Mouse (Mus musculus) CH12.LX (cell line): ENCODE results near the gene Rps12-ps3. TPM values are rescaled to one million over a fixed set of nuclear protein-coding genes. Genes with fewer than 3 reads are reported as not detected.

Experiments used
- DNase-seq: peaks from one replicate; pipeline ENCODE4 v3.0.0-alpha.2; 2013; ENCODE audit errors: extremely low read depth
- H3K27ac ChIP-seq: 2 replicates; pipeline ENCODE4 v1.5.1; 2012; ENCODE audit warnings: low read depth, mild to moderate bottlenecking, control low read depth, moderate library complexity; ENCODE audit not compliant: insufficient read depth
- H3K27me3 ChIP-seq: replicated peaks from 2 replicates; pipeline ENCODE3; 2012; ENCODE audit warnings: inconsistent platforms
- H3K36me3 ChIP-seq, 2 experiments: replicated peaks in 1 of 2; 2 replicates each; pipeline versions ENCODE3 to v1.6.1; 2012; ENCODE audit warnings: inconsistent platforms in 1 of 2, low read length in 1 of 2, mild to moderate bottlenecking in 1 of 2, mixed read lengths in 1 of 2, moderate library complexity in 1 of 2; ENCODE audit not compliant: control insufficient read depth in 1 of 2, insufficient read depth in 1 of 2
- H3K4me1 ChIP-seq, 2 experiments: 2 replicates each; pipeline ENCODE4 v1.6.1; 2012; ENCODE audit warnings: inconsistent platforms in 1 of 2, moderate library complexity in 1 of 2; ENCODE audit not compliant: insufficient read depth in 2 of 2, control insufficient read depth in 1 of 2
- H3K4me2 ChIP-seq: 2 replicates; pipeline ENCODE4 v1.6.1; 2012; ENCODE audit warnings: low read depth, mild to moderate bottlenecking, control low read depth; ENCODE audit not compliant: poor library complexity, insufficient read depth, severe bottlenecking
- H3K4me3 ChIP-seq, 3 experiments: fragments of 150-350 bp in 1 of 3; sonication (generic) in 1 of 3; replicated peaks in 1 of 3; 2 replicates each; pipeline versions ENCODE3 to v1.5.1; 2011 to 2012; ENCODE audit warnings: low read depth in 2 of 3, low read length in 2 of 3, mild to moderate bottlenecking in 2 of 3, moderate library complexity in 2 of 3, control low read depth in 1 of 3, improper control_type of control experiment in 1 of 3, inconsistent platforms in 1 of 3, mixed read lengths in 1 of 3; ENCODE audit not compliant: poor library complexity in 1 of 3
- H3K79me2 ChIP-seq: replicated peaks from 2 replicates; pipeline ENCODE4 v1.6.1; 2012; ENCODE audit warnings: mild to moderate bottlenecking, moderate library complexity; ENCODE audit not compliant: control insufficient read depth, poor library complexity, insufficient read depth, severe bottlenecking; ENCODE audit errors: extremely low read depth
- H3K9ac ChIP-seq: 2 replicates; pipeline ENCODE4 v1.6.1; 2012; ENCODE audit warnings: low read depth, mild to moderate bottlenecking, control low read depth, moderate library complexity; ENCODE audit not compliant: insufficient read depth
- H3K9me3 ChIP-seq: replicated peaks from 2 replicates; pipeline ENCODE3; 2012; ENCODE audit warnings: low read length, inconsistent platforms, mixed read lengths
- BHLHE40 ChIP-seq: IDR thresholded peaks from 2 replicates; pipeline ENCODE4 v1.6.1; 2011; ENCODE audit warnings: mild to moderate bottlenecking, low read depth, low read length, improper control_type of control experiment
- CHD1 ChIP-seq: IDR thresholded peaks from 2 replicates; pipeline ENCODE4 v1.6.1; 2012; ENCODE audit warnings: low read depth, low read length, improper control_type of control experiment, inconsistent platforms
- CHD2 ChIP-seq: IDR thresholded peaks from 2 replicates; pipeline ENCODE4 v1.6.1; 2011; ENCODE audit warnings: low read length, improper control_type of control experiment
- CTCF ChIP-seq, 2 experiments: IDR thresholded peaks in 1 of 2; conservative IDR thresholded peaks in 1 of 2; 2 replicates each; pipeline ENCODE4 v1.5.1; 2011 to 2012; ENCODE audit warnings: low read depth in 2 of 2, low read length in 2 of 2, improper control_type of control experiment in 1 of 2, inconsistent platforms in 1 of 2, mild to moderate bottlenecking in 1 of 2, moderate library complexity in 1 of 2
- ELF1 ChIP-seq: IDR thresholded peaks from 2 replicates; pipeline ENCODE4 v1.6.1; 2014; ENCODE audit warnings: low read depth, mild to moderate bottlenecking, inconsistent platforms, low read length, improper control_type of control experiment
- EP300 ChIP-seq: IDR thresholded peaks from 2 replicates; pipeline ENCODE4 v1.6.1; 2011; ENCODE audit warnings: low read length, improper control_type of control experiment
- ETS1 ChIP-seq: conservative IDR thresholded peaks from 2 replicates; pipeline ENCODE4 v1.6.1; 2012; ENCODE audit warnings: low read depth, mild to moderate bottlenecking, inconsistent platforms, low read length, improper control_type of control experiment, moderate library complexity
- GABPA ChIP-seq: IDR thresholded peaks from 2 replicates; pipeline ENCODE4 v1.6.1; 2012; ENCODE audit warnings: low read depth, low read length, improper control_type of control experiment, inconsistent platforms; ENCODE audit not compliant: insufficient replicate concordance
- HCFC1 ChIP-seq: IDR thresholded peaks from 2 replicates; pipeline ENCODE4 v1.6.1; 2012; ENCODE audit warnings: low read depth, mild to moderate bottlenecking, inconsistent platforms, low read length, improper control_type of control experiment
- JUN ChIP-seq: IDR thresholded peaks from 2 replicates; pipeline ENCODE4 v1.6.1; 2011; ENCODE audit warnings: low read depth, mild to moderate bottlenecking, low read length, improper control_type of control experiment, moderate library complexity; ENCODE audit not compliant: insufficient read depth
- MAFK ChIP-seq: IDR thresholded peaks from 2 replicates; pipeline ENCODE4 v1.6.1; 2011; ENCODE audit warnings: low read length, improper control_type of control experiment; ENCODE audit not compliant: insufficient replicate concordance
- MAX ChIP-seq: IDR thresholded peaks from 2 replicates; pipeline ENCODE4 v1.6.1; 2011; ENCODE audit warnings: low read length, improper control_type of control experiment
- MEF2A ChIP-seq: IDR thresholded peaks from 2 replicates; pipeline ENCODE4 v1.6.1; 2014; ENCODE audit warnings: low read depth, mild to moderate bottlenecking, inconsistent platforms, low read length, improper control_type of control experiment, borderline replicate concordance
- MXI1 ChIP-seq: IDR thresholded peaks from 2 replicates; pipeline ENCODE4 v1.6.1; 2011; ENCODE audit warnings: mild to moderate bottlenecking, low read depth, low read length, improper control_type of control experiment
- MYC ChIP-seq: IDR thresholded peaks from 2 replicates; pipeline ENCODE4 v1.6.1; 2011; ENCODE audit warnings: low read depth, mild to moderate bottlenecking, improper control_type of control experiment, low read length
- NELFE ChIP-seq: IDR thresholded peaks from 2 replicates; pipeline ENCODE4 v1.6.1; 2011; ENCODE audit warnings: low read depth, low read length, improper control_type of control experiment
- NRF1 ChIP-seq: IDR thresholded peaks from 2 replicates; pipeline ENCODE4 v1.6.1; 2014; ENCODE audit warnings: low read depth, mild to moderate bottlenecking, inconsistent platforms, low read length, improper control_type of control experiment, moderate library complexity
- POLR2A ChIP-seq: IDR thresholded peaks from 2 replicates; pipeline ENCODE4 v1.6.1; 2011; ENCODE audit warnings: low read depth, mild to moderate bottlenecking, improper control_type of control experiment, low read length
- POLR2AphosphoS2 ChIP-seq: IDR thresholded peaks from 2 replicates; pipeline ENCODE4 v1.6.1; 2011; ENCODE audit warnings: low read depth, low read length, improper control_type of control experiment
- SIN3A ChIP-seq: IDR thresholded peaks from 2 replicates; pipeline ENCODE4 v1.6.1; 2012; ENCODE audit warnings: low read length, improper control_type of control experiment, inconsistent platforms
- TCF12 ChIP-seq: IDR thresholded peaks from 2 replicates; pipeline ENCODE4 v1.6.1; 2014; ENCODE audit warnings: low read depth, mild to moderate bottlenecking, inconsistent platforms, low read length, improper control_type of control experiment
- UBTF ChIP-seq: IDR thresholded peaks from 2 replicates; pipeline ENCODE4 v1.6.1; 2012; ENCODE audit warnings: low read depth, mild to moderate bottlenecking, inconsistent platforms, low read length, improper control_type of control experiment, moderate library complexity
- USF1 ChIP-seq: IDR thresholded peaks from 2 replicates; pipeline ENCODE4 v1.6.1; 2014; ENCODE audit warnings: low read depth, mild to moderate bottlenecking, inconsistent platforms, low read length, improper control_type of control experiment
- ZMIZ1 ChIP-seq: IDR thresholded peaks from 2 replicates; pipeline ENCODE4 v1.6.1; 2012; ENCODE audit warnings: low read depth, mild to moderate bottlenecking, inconsistent platforms, low read length, improper control_type of control experiment
- ZNF384 ChIP-seq: IDR thresholded peaks from 2 replicates; pipeline ENCODE4 v1.6.1; 2012; ENCODE audit warnings: low read depth, low read length, improper control_type of control experiment, inconsistent platforms
- dilution Hi-C: fragments of 300-500 bp; cut with MboI; formaldehyde crosslinking; loops from 2 replicates; pipeline ENCODE4 v1.14.3; 2020; ENCODE audit warnings: low sequenced_read_pairs; ENCODE audit not compliant: extremely low pct_unique_long_range_greater_than_20kb, extremely low pct_ligation_motif_present
- in situ Hi-C: fragments of 300-500 bp; cut with MboI; formaldehyde crosslinking; loops from 3 replicates; pipeline ENCODE4 v1.14.3; 2019; ENCODE audit warnings: low sequenced_read_pairs, low pct_ligation_motif_present, low pct_unique_long_range_greater_than_20kb, mixed read lengths
- polyA plus RNA-seq: library from polyadenylated mRNA; unstranded; fragments of >175 nt; gene quantifications from 2 replicates; pipeline ENCODE4 v1.2.1, GENCODE M21; 2012; ENCODE audit warnings: low read depth; ENCODE audit not compliant: insufficient read length
- total RNA-seq, 2 experiments: library from RNA; depleted of rRNA; stranded (reverse); fragments of 300-350 nt in 1 of 2; fragments of >200 nt in 1 of 2; gene quantifications; 2 replicates each; pipeline ENCODE4 v1.2.3; 2012 to 2014

Gene Rps12-ps3
- total and polyA plus RNA-seq, 3 experiments = 567 to 3,509 (median 1,885) TPM

- TF ChIP-seq ETS1 = no peak
- TF ChIP-seq MAX = peak; percentile 90
Measured at GRCm38 (mm10) chr19:59344304-59344711, 22.2 kb downstream of the Rps12-ps3 start (continued).

DNA sequence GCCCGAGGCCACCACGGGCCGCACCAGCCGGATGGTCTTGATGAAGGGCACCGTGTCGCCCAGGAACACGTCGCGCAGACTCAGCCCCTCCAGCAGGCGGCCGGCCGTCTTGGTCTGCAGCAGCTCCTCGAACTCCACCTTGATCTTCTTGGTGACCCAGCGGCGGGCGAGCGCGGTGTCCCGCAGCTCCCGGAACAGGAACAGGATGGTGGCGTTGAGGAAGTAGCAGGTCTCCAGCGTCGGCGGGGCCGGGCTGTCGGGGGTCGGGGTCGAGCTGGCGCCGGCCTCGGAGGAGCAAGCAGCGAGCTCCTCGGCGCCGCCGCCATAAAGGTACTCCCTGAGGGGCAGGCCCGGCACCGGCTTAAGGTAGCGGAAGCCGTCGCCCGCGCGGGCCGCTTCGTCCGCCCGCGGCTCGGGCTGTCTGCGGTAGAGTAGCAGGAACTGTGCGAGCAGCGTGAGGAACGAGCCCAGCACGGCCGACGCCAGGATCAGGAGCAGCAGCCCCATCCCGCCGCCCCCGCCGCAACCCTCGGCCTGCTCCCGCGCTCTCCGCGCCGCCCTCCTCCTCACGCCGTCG, 23.1 kb downstream of the Rps12-ps3 start:
- TF ChIP-seq ELF1 (peak; percentile 47), GABPA (no peak), NRF1 (peak; percentile 56), SIN3A (0 out of 2 replicates have a peak, but pooled peaks have one; percentile 34), TCF12 (no peak)
- Histone ChIP-seq H3K4me2 (peak overlapping the region; percentile 38; the same call in 1 of the 2 replicates), H3K4me1 (peaks cover 0 to 22% of the 10 kb centered on the region in 2 experiments; a peak in 2 of 4 replicates), H3K27me3 (no peaks in the 10 kb centered on the region), H3K36me3 (no peaks in the 10 kb centered on the region), H3K27ac (peak overlapping the region; percentile 80), H3K9ac (peak overlapping the region; percentile 92), H3K9me3 (no peaks in the 10 kb centered on the region), H3K4me3 (peak overlapping the region; percentile 86 to 94 (median 93)), H3K79me2 (peaks cover 35% of the 10 kb centered on the region)
- dilution Hi-C loops = no loop called here
- peak; percentile 30 for DNase-seq
- in situ Hi-C loops = no loop called here

- TF ChIP-seq GABPA = no peak
- TF ChIP-seq ZMIZ1 = no peak; the same call in 1 of the 2 replicates
- TF ChIP-seq NELFE = peak; percentile 76; the same call in 1 of the 2 replicates
- TF ChIP-seq ELF1 = peak; percentile 21; the same call in 1 of the 2 replicates
- TF ChIP-seq MYC = no peak
- TF ChIP-seq POLR2A = peak; percentile 79
- no peak for TF ChIP-seq JUN
- TF ChIP-seq ZNF384 = no peak
- TF ChIP-seq MAFK = no peak
- no peak for TF ChIP-seq BHLHE40
- TF ChIP-seq MEF2A = peak; percentile 27; the same call in 1 of the 2 replicates
- peak; percentile 48; the same call in 1 of the 2 replicates for TF ChIP-seq MXI1
- peak; percentile 56 for TF ChIP-seq NRF1
- TF ChIP-seq CTCF (conservative IDR thresholded peaks at IDR 0.05 in 1 of 2, IDR thresholded peaks at IDR 0.05 in 1 of 2; ENCODE audit: low read depth in 2 of 2, low read length in 2 of 2) = no peak
- no peak for TF ChIP-seq CHD1
- peak; percentile 34; the same call in 1 of the 2 replicates for TF ChIP-seq CHD2
- TF ChIP-seq UBTF = no peak
- no peak for TF ChIP-seq USF1
- 0 out of 2 replicates have a peak, but pooled peaks have one; percentile 20 for TF ChIP-seq HCFC1
- no peak for TF ChIP-seq EP300
- 0 out of 2 replicates have a peak, but pooled peaks have one; percentile 40 for TF ChIP-seq TCF12
- no peak for TF ChIP-seq MAX
- no peak for TF ChIP-seq POLR2AphosphoS2
- TF ChIP-seq, all 38 proteins: peak for 9
- peak within 1 kb of the TSS; percentile 92 for H3K9ac ChIP-seq
- peak; percentile 73 for DNase-seq
- H3K4me3 ChIP-seq = peak within 1 kb of the TSS; percentile 86 to 94 (median 93)
- H3K27me3 ChIP-seq = no peaks in the 10 kb centered on the region
- H3K4me1 ChIP-seq = peaks cover 5 to 22% of the 10 kb centered on the region in 2 experiments; a peak in 3 of 4 replicates
- in situ Hi-C loops (no loop called here), dilution Hi-C loops (no loop called here)
- no peaks in the 10 kb centered on the region for H3K36me3 ChIP-seq
- H3K27ac ChIP-seq = peak within 1 kb of the TSS; percentile 80
- peak within 1 kb of the TSS; percentile 52; the same call in 1 of the 2 replicates for H3K4me2 ChIP-seq
- H3K79me2 ChIP-seq = peaks cover 34% of the 10 kb centered on the region
- H3K9me3 ChIP-seq = no peaks in the 10 kb centered on the region
Measured at GRCm38 (mm10) chr19:59345658-59346283, 23.7 kb downstream of the Rps12-ps3 start, which contains the start of gene Pdzd8. TSS of gene Pdzd8 (minus strand) at chr19:59345780.
